Mouse (Mus musculus): ENCODE measurements around the gene Wwc1.

GRCm38 (mm10) chr11:35837156-35838126 lies 142.9 kb downstream of the Wwc1 start:
- no peak for TF ChIP-seq CTCF (IDR thresholded peaks at IDR 0.05; ENCODE audit: borderline replicate concordance, insufficient read depth, low read length)
- no peak for TF ChIP-seq POLR2A (IDR thresholded peaks at IDR 0.05; ENCODE audit: low read depth, low read length)

Measured in embryonic fibroblast, embryonic 13.5 days (primary cell).